Comparison of ENCODE assay signal across 8 mouse cellular contexts in genomic region chr9:35508234-35508633, GRCm38 (mm10). TPM values are rescaled to one million over a fixed set of nuclear protein-coding genes. Genes with fewer than 3 reads are reported as not detected.
DNase-seq lines count a peak whose midpoint lies in the region.
"Had no signal": no experiment of that assay in that cellular context is flagged by ENCODE, and none has a peak within 500 bp of the region (broad histone marks: within the 10 kb centered on the region; RNA-seq: fewer than 3 reads in every experiment).

No protein-coding gene starts in this region.

- DNase-seq in MN1 (ENCODE audit: low spot score): peak; percentile 41
- DNase-seq in adrenal gland, adult 8-10 months: peak; percentile 21
- peak; percentile 59 for DNase-seq in gastrocnemius, postnatal 10 days
- DNase-seq in layer of hippocampus, adult 11-12 months (ENCODE audit: low spot score): peak; percentile 58
- peak; percentile 72 for DNase-seq in lung, postnatal 10 days
- no peak for DNase-seq in spleen, postnatal 36 days (ENCODE audit: low spot score in 2 of 2)
- no peak for DNase-seq in spleen, postnatal 14 days (ENCODE audit: low spot score in 2 of 2)

RNA-seq across cellular contexts. Expression of gene Gm1113, which starts 9.8 kb away (rescaled TPM):
- not detected for total RNA-seq in adrenal gland, adult 8-10 months (2022)
- total RNA-seq in gastrocnemius, postnatal 10 days (2021): not detected
- total RNA-seq: hematopoietic stem cell, adult 5-6 weeks had no signal

RNA-seq across cellular contexts. Expression of gene Ddx25, which starts 50.1 kb away (rescaled TPM):
- total RNA-seq in adrenal gland, adult 8-10 months (2022): 1 to 10 TPM; 1.2 to 2.0 (median 1.3) TPM
- total RNA-seq in gastrocnemius, postnatal 10 days (2021): under 1 TPM; 0.05 to 0.09 TPM
- total RNA-seq: hematopoietic stem cell, adult 5-6 weeks had no signal

RNA-seq across cellular contexts. Expression of gene Pus3, which starts 50.2 kb away (rescaled TPM):
- total RNA-seq in adrenal gland, adult 8-10 months (2022): 10 to 100 TPM; 12.5 to 15.0 (median 14.5) TPM
- total RNA-seq in gastrocnemius, postnatal 10 days (2021): 10 to 100 TPM; 10.6 to 11.9 TPM

Comparison
In these comparisons a context has a peak if more than half of its experiments do, and no peak if none do; other contexts are left out.
1. DNase-seq: peak in MN1 (single experiment), adrenal gland, adult 8-10 months (single experiment), gastrocnemius, postnatal 10 days (single experiment), layer of hippocampus, adult 11-12 months (single experiment) and lung, postnatal 10 days (single experiment); none in spleen, postnatal 36 days (0 of 2) and spleen, postnatal 14 days (0 of 2).